Mouse (Mus musculus) testis, postnatal 14 days (tissue): ENCODE data around the gene Acap1.

Source experiments
- DNase-seq: peaks from one replicate; pipeline ENCODE4 v3.0.0; 2021; ENCODE audit warnings: low spot score

The Acap1 gene

DNA sequence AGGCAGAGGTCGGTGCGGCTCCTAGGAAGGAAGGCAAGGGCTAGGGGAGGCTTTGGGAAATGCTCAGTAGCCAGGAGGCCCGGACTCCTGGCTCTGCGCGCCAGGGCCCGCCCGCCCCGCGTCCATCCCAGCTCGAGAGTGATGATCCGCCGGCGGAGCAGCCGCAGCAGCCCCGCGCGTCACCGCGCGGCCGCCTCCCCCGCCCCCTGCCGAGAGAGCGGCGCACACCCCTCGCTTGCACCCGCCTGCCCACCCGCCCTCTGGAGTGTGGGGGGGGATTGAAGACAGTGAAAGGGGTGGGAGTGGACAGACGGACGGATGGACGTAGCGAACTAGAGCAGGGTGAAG, 57.8 kb downstream of the Acap1 start, which contains the start of gene Nlgn2:
Nlgn2 (minus strand) TSS at position 181 of the 348 bp plus-strand sequence.
- DNase-seq = no peak

- peak; percentile 41 for DNase-seq
Measured at GRCm38 (mm10) chr11:69836703-69837576, 58.4 kb downstream of the Acap1 start.

- DNase-seq = no peak
Measured at GRCm38 (mm10) chr11:69835966-69836335, 59.4 kb downstream of the Acap1 start.

GRCm38 (mm10) chr11:69835326-69835965, 59.9 kb downstream of the Acap1 start:
- no peak for DNase-seq

- DNase-seq = peak; percentile 65
Measured at GRCm38 (mm10) chr11:69834001-69834549, 61.3 kb downstream of the Acap1 start.

- DNase-seq = no peak
Measured at GRCm38 (mm10) chr11:69833554-69833953, 61.8 kb downstream of the Acap1 start.
